Mouse (Mus musculus) MEL (cell line): ENCODE results near the gene Aldh16a1. TPM values are rescaled to one million over a fixed set of nuclear protein-coding genes. Genes with fewer than 3 reads are reported as not detected.
"Not testable (repeated sequence)": the region's sequence is repeated elsewhere in the genome, so short reads cannot be mapped to it uniquely, and the experiment has no call there.

Experiments used
- DNase-seq: peaks from one replicate; pipeline ENCODE4 v3.0.0; 2011; ENCODE audit warnings: low read depth, low spot score
- H3K27ac ChIP-seq: 2 replicates; pipeline ENCODE4 v1.5.1; 2012; ENCODE audit warnings: low read depth, mild to moderate bottlenecking, control low read depth, low read length, moderate library complexity; ENCODE audit not compliant: control insufficient read depth
- H3K27me3 ChIP-seq, 2 experiments: fragments of 150-350 bp in 1 of 2; sonication (generic) in 1 of 2; 2 replicates each; pipeline ENCODE4 v1.6.1; 2012; ENCODE audit warnings: low read length in 2 of 2, mild to moderate bottlenecking in 2 of 2, improper control_type of control experiment in 1 of 2, moderate library complexity in 1 of 2; ENCODE audit not compliant: insufficient read depth in 2 of 2, control insufficient read depth in 1 of 2
- H3K36me3 ChIP-seq, 2 experiments: 2 replicates each; pipeline ENCODE4 v1.6.1; 2012 to 2014; ENCODE audit warnings: low read length in 2 of 2, improper control_type of control experiment in 1 of 2, inconsistent platforms in 1 of 2, mild to moderate bottlenecking in 1 of 2; ENCODE audit not compliant: insufficient read depth in 2 of 2, control insufficient read depth in 1 of 2
- H3K4me1 ChIP-seq, 2 experiments: fragments of 150-350 bp in 1 of 2; sonication (generic) in 1 of 2; 2 replicates each; pipeline ENCODE4 v1.6.1; 2012; ENCODE audit warnings: low read length in 2 of 2, improper control_type of control experiment in 1 of 2, mild to moderate bottlenecking in 1 of 2; ENCODE audit not compliant: insufficient read depth in 2 of 2, control insufficient read depth in 1 of 2
- H3K4me3 ChIP-seq, 2 experiments: fragments of 150-350 bp in 1 of 2; sonication (generic) in 1 of 2; 2 replicates each; pipeline ENCODE4 v1.5.1; 2012; ENCODE audit warnings: low read depth in 2 of 2, low read length in 2 of 2, mild to moderate bottlenecking in 2 of 2, moderate library complexity in 2 of 2, control low read depth in 1 of 2, improper control_type of control experiment in 1 of 2; ENCODE audit not compliant: control insufficient read depth in 1 of 2, insufficient read depth in 1 of 2
- H3K79me2 ChIP-seq: 2 replicates; pipeline ENCODE4 v1.6.1; 2012; ENCODE audit warnings: mild to moderate bottlenecking, low read length, moderate library complexity; ENCODE audit not compliant: control insufficient read depth, poor library complexity, insufficient read depth
- H3K9ac ChIP-seq: 2 replicates; pipeline ENCODE4 v1.6.1; 2012; ENCODE audit warnings: low read depth, mild to moderate bottlenecking, control low read depth, low read length, moderate library complexity; ENCODE audit not compliant: control insufficient read depth, poor library complexity, severe bottlenecking
- H3K9me3 ChIP-seq: fragments of 150-350 bp; sonication (generic); replicated peaks from 2 replicates; pipeline ENCODE4 v1.6.1; 2012; ENCODE audit warnings: mild to moderate bottlenecking, low read length, improper control_type of control experiment, moderate library complexity; ENCODE audit not compliant: insufficient read depth
- CTCF ChIP-seq, 3 experiments: IDR thresholded peaks in 2 of 3; conservative IDR thresholded peaks in 1 of 3; 2 replicates each; pipeline ENCODE4 v1.5.1; 2011 to 2012; ENCODE audit warnings: low read length in 3 of 3, low read depth in 2 of 3, mild to moderate bottlenecking in 2 of 3, improper control_type of control experiment in 1 of 3, inconsistent platforms in 1 of 3, mixed read lengths in 1 of 3, moderate library complexity in 1 of 3; ENCODE audit not compliant: control insufficient read depth in 1 of 3, insufficient read depth in 1 of 3, poor library complexity in 1 of 3, severe bottlenecking in 1 of 3
- MYC ChIP-seq: IDR thresholded peaks from 2 replicates; pipeline ENCODE4 v1.6.1; 2011; ENCODE audit warnings: low read depth, mild to moderate bottlenecking, low read length, improper control_type of control experiment, moderate library complexity
- POLR2A ChIP-seq, 2 experiments: IDR thresholded peaks; 2 replicates each; pipeline ENCODE4 v1.6.1; 2011 to 2012; ENCODE audit warnings: low read length in 2 of 2, mild to moderate bottlenecking in 2 of 2, control low read depth in 1 of 2, improper control_type of control experiment in 1 of 2, low read depth in 1 of 2, moderate library complexity in 1 of 2; ENCODE audit not compliant: control insufficient read depth in 1 of 2, insufficient read depth in 1 of 2, poor library complexity in 1 of 2
- POLR2AphosphoS5 ChIP-seq: IDR thresholded peaks from 2 replicates; pipeline ENCODE4 v1.6.1; 2012; ENCODE audit warnings: low read depth, borderline replicate concordance, mild to moderate bottlenecking, inconsistent platforms, low read length, moderate library complexity, mixed read lengths
- RAD21 ChIP-seq: IDR thresholded peaks from 2 replicates; pipeline ENCODE4 v1.6.1; 2011; ENCODE audit warnings: mild to moderate bottlenecking, low read depth, low read length, improper control_type of control experiment
- SMC3 ChIP-seq: IDR thresholded peaks from 2 replicates; pipeline ENCODE4 v1.6.1; 2011; ENCODE audit warnings: low read depth, low read length, improper control_type of control experiment
- TBP ChIP-seq: IDR thresholded peaks from 2 replicates; pipeline ENCODE4 v1.8.0; 2011; ENCODE audit warnings: low read depth, low read length, improper control_type of control experiment
- ZKSCAN1 ChIP-seq: IDR thresholded peaks from 2 replicates; pipeline ENCODE4 v1.6.1; 2012; ENCODE audit warnings: low read depth, mild to moderate bottlenecking, inconsistent platforms, low read length, improper control_type of control experiment, moderate library complexity
- ZNF384 ChIP-seq: IDR thresholded peaks from 2 replicates; pipeline ENCODE4 v1.6.1; 2012; ENCODE audit warnings: low read depth, mild to moderate bottlenecking, inconsistent platforms, low read length, improper control_type of control experiment
- polyA plus RNA-seq, 2 experiments: library from polyadenylated mRNA; stranded (reverse) in 1 of 2; unstranded in 1 of 2; fragments of >175 nt in 1 of 2; fragments of >200 nt in 1 of 2; gene quantifications; 2 replicates each; pipeline versions ENCODE4 v1.2.1 to v1.2.4; 2012; ENCODE audit warnings: low replicate concordance in 2 of 2, low read depth in 1 of 2; ENCODE audit not compliant: insufficient read length in 2 of 2, insufficient read depth in 1 of 2, missing spikeins in 1 of 2
- total RNA-seq: library from RNA; depleted of rRNA; stranded (reverse); fragments of 300-350 nt; gene quantifications from 2 replicates; pipeline ENCODE4 v1.2.3, GENCODE M21; 2012

Gene Aldh16a1
- total and polyA plus RNA-seq, 3 experiments = 33.9 to 61.6 TPM; not detected in 1

DNA sequence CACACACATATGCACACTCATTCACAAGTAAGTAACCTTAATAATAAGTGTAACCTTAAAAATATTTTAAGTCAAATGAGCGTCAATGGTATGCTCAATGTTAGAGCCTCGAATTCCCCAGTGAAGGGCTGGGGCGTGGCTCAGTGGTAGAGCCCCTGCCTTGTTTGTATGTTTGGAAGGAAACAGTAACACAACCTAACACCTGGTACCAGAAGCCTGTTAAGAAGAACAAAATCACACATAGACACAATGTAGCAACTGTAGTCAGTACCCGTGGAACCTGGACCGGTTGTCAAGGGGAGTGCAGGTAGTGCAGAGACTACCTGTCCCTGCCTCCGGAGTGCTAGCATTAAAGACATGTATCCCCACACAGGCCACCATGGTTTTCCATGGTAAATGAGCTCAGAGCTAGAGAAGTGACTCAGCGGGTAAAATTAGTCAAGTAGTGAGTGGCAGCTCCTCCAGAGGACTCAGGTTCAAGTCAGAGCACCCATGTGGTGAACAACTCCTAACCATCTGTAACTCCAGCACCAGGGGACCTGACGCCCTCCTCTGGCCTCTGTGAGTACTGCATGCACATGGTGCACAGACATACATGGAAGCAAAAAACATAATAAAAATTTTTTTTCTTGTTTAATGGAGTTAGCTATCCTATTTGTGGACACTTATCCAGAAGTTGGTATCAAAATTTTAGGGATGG is 55.7 kb downstream of the Aldh16a1 start:
- no peaks in the 10 kb centered on the region for H3K79me2 ChIP-seq
- no peaks in the 10 kb centered on the region for H3K36me3 ChIP-seq
- no peak overlapping the region for H3K4me3 ChIP-seq
- no peaks in the 10 kb centered on the region for H3K27me3 ChIP-seq
- no peaks in the 10 kb centered on the region for H3K9me3 ChIP-seq
- no peak overlapping the region for H3K27ac ChIP-seq
- peaks cover 3 to 16% of the 10 kb centered on the region in 2 experiments; a peak in 3 of 4 replicates for H3K4me1 ChIP-seq
- H3K9ac ChIP-seq = no peak overlapping the region
- peak; percentile 71 for DNase-seq
- no peak for TF ChIP-seq ZKSCAN1
- 0 out of 2 replicates have a peak, but pooled peaks have one; percentile 32 for TF ChIP-seq MYC
- TF ChIP-seq RAD21 = peak; percentile 17
- peak; percentile 44 for TF ChIP-seq SMC3
- peak; percentile 44 to 51 (median 50) for TF ChIP-seq CTCF (IDR thresholded peaks at IDR 0.05 in 2 of 3, conservative IDR thresholded peaks at IDR 0.05 in 1 of 3; ENCODE audit: control insufficient read depth in 1 of 3, insufficient read depth in 1 of 3, low read depth in 2 of 3, low read length in 3 of 3, poor library complexity in 1 of 3, severe bottlenecking in 1 of 3)
- no peak for TF ChIP-seq POLR2AphosphoS5

- H3K4me3 ChIP-seq = peak overlapping the region; percentile 40 to 50
- TF ChIP-seq ZNF384 = peak; percentile 76
- no peak for TF ChIP-seq CTCF (IDR thresholded peaks at IDR 0.05 in 2 of 3, conservative IDR thresholded peaks at IDR 0.05 in 1 of 3; ENCODE audit: control insufficient read depth in 1 of 3, insufficient read depth in 1 of 3, low read depth in 2 of 3, low read length in 3 of 3, poor library complexity in 1 of 3, severe bottlenecking in 1 of 3)
- peak; percentile 13; the same call in 1 of the 2 replicates for TF ChIP-seq TBP
- TF ChIP-seq POLR2A (IDR thresholded peaks at IDR 0.05; ENCODE audit: control insufficient read depth in 1 of 2, insufficient read depth in 1 of 2, low read depth in 1 of 2, low read length in 2 of 2, poor library complexity in 1 of 2) = peak in 1 of 2 experiments; percentile 44; a peak in 1 of 4 replicates
- H3K27ac ChIP-seq = peak overlapping the region; percentile 57; the same call in 1 of the 2 replicates
These were observed 56.9 kb downstream of the Aldh16a1 start for GRCm38 (mm10) chr7:45097479-45097878.

GRCm38 (mm10) chr7:45095965-45096364 is 58.4 kb downstream of the Aldh16a1 start:
- not testable (repeated sequence) for H3K79me2 ChIP-seq, H3K9ac ChIP-seq, H3K36me3 ChIP-seq, H3K27me3 ChIP-seq, H3K9me3 ChIP-seq, DNase-seq, H3K27ac ChIP-seq, H3K4me3 ChIP-seq
- peaks cover 5 to 21% of the 10 kb centered on the region in 2 experiments for H3K4me1 ChIP-seq

More at GRCm38 (mm10) chr7:45097479-45097878, 56.9 kb downstream of the Aldh16a1 start:
- Histone ChIP-seq H3K36me3 (peaks cover 0 to 5% of the 10 kb centered on the region in 2 experiments; a peak in 2 of 4 replicates), H3K9ac (peak overlapping the region; percentile 66), H3K4me1 (peaks cover 5 to 21% of the 10 kb centered on the region in 2 experiments), H3K27me3 (no peaks in the 10 kb centered on the region), H3K79me2 (no peaks in the 10 kb centered on the region), H3K9me3 (no peaks in the 10 kb centered on the region)
- DNase-seq = peak; percentile 73
